Mouse (Mus musculus) cerebellum, adult 18-20 months (tissue): ENCODE results near the gene Mrpl22.
"Not testable (repeated sequence)": the region's sequence is repeated elsewhere in the genome, so short reads cannot be mapped to it uniquely, and the experiment has no call there.

Experiments used
- DNase-seq, 2 experiments: peaks; one replicate each; pipeline ENCODE4 v3.0.0; 2021

Gene Mrpl22

DNA sequence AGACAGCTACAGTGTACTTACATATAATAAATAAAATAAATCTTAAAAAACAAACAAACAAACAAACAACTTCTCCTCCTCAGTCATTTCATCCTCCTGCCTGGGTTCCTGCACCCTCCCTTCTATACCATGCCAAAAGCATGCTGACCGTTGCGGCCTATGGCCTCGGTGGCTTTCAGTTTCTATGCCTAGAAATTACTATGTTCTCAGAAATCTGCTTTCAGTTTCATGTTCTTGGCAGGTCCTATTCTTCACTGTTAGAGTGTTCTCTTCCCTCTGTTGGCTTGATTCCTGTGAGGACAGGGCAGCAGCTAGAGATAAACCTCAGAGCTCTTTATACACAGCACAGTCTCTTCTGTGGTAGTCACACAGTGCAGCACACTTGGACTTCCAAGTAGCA, 12.1 kb downstream of the Mrpl22 start:
- no peak for DNase-seq

DNA sequence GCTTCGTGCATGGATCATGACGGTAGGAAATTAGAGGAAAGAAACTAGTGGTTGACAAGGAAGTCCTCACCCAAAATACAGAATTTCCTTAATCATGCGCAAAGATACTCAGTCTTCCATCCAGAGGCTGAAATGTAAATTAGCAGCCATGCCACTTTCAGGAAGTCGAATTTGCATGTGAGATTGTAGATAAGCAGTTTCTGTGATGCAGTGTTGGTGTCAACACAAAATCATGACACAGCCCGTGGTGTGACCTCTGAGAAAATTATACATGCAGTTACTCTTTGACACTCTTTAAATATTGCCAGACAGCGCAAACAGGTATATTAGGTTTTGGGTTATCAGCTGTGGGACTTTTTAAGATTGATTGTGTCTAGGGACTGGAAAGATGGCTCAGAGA, 18.2 kb downstream of the Mrpl22 start:
- no peak for DNase-seq

DNA sequence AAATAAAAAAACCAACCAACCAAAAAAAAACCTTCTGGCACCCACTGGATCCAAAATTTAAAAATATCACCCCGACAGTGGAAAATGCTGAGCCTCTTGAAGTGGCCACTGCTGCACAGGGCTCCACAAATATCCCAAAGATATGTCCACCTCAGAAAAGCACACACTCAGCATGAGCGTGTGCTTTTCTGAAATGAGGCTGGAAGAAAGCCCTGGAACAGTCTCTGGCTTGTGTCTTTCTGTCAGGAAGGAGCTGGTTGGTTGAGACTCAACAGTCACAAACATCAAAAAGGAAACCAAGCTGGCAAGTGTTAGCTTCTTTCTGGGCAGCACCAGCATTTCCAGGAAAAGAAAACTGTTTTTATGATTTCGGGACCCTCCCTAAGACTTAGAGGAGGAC, 21.9 kb downstream of the Mrpl22 start:
- peak; percentile 18 to 28 for DNase-seq

DNA sequence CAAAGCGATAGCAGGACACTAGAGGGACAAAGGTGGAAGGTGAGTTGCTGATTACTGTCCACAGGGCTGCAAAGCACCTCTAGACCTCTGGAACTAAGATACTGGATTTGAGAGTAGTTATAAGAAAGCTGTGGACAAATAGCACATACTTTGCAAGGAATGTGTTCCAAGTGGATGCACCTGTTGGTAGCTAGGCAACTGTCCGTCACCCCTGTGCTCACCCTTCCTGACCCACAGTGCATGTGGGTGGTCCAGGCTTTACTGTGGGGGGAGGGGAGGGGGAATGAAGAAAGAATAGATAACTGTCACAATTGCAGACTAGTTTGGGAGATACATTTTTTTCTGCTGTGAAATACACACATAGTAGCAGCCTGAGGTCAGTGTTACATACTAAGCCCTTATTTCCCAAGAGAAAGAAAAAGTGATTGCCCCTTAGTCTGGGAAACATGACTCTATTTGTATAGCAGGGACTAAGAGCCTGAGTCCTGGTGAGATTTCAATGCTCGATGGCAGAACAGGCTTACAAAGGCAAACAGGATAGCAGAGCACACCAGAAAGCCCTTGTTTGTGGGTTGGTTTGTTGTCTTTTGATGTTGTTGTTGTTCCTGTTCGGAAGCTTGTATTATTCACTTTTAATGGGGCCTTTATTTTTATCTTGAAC, 22.5 kb downstream of the Mrpl22 start:
- no peak for DNase-seq

DNA sequence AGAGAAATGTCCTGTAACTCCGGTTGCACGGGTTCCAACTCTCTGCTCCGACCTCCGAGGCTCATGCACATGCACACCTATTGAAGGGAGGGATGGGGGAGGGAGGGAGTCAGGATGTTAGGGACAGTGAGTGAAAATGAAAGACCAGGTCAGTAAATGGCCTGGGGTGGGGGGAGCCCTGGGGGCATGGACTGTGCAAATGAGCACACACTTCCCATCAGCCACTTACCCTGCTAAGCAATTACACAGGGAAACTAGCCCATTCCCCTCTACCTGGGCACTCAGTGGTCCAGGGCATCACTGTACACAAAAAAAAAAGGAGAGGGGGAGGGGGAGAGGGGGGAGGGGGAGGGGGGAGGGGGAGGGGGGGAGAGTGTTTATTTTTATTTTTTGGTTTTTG, 27.2 kb downstream of the Mrpl22 start:
- DNase-seq: no peak

DNA sequence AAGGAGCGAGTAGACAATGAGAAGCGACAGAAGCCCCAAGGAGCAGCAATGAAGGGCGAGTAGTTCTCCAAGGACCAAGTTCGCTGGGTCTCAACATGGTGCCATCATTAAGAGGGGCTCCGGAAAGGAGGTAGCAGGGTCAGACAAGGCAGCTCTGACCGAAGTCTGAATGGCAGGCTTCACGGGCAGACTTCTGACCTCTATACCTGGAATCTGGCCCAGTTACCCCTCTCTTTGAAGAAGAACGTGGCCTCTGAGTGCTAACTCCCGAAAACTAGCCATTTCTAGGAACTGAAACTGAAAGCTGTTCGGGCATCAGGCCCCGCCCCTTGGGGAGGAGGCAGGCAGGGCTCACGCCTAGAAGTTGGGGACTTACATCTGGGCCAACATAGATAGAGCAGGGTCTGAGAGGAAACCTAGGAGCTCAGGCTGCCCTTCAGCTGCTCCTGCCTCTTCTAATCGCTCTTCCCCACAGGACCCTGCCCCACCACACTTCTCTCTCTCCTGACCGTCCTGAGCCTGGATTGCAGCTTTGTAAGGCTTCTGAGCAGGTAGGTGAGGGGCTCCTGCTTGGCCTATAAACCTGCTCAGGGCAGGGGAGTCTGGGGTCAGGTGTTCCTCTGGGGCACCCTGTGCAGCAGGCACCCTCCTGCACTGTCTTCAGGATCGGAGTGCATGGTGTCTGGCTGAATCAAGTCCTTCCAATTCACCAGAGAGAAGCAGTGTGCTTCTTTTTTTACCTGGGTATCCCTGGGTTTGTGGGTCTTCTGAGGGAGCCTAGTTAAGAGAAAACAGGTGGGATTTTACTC, 28.0 kb downstream of the Mrpl22 start, which contains the start of the genes Igtp and Irgm2:
TSS of gene Igtp (plus strand) at position 328 of the 809 bp plus-strand sequence.
TSS of gene Irgm2 (plus strand) at position 390 of the 809 bp plus-strand sequence.
- peak; percentile 35 to 42 for DNase-seq

DNA sequence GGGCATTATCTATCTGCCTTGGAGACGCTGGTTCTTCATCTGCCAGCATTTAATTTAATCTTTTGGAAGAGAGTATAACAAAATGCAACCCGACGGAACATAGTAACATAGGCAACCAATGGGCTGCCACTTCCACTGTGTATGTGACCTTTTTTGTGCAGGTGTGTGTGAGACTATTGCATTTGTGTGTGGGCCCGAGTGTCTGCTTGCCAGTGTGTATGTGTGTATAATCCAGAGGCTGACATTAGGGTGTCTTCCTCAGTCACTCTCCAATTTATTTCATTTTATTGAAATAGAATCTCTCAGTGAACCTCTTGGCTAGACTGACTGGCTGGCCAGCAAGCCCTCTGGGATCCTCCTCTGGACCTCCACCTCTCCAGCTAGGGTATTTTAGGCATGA, 28.8 kb downstream of the Mrpl22 start:
- DNase-seq: no peak

DNA sequence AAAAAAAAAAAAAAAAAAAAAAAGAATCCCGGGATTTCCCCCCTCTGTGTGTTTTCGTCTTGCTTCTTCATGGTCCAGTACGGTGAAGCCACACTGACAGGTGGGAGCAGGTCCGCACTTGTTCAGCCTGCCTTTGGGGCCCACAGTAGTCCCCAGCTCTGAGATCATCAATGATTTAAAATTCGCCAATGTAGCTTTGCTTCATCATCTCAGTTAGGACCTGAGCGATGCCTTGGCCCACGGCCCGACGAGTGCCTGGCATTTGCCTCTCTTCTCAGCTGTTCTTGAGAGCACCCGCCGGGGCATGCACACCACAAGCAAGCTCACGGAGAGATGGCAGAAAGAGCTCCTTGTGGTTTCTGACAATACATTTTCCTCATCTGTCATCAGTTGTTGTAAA, 29.6 kb downstream of the Mrpl22 start:
- peak in 1 of 2 experiments; percentile 18 for DNase-seq

DNA sequence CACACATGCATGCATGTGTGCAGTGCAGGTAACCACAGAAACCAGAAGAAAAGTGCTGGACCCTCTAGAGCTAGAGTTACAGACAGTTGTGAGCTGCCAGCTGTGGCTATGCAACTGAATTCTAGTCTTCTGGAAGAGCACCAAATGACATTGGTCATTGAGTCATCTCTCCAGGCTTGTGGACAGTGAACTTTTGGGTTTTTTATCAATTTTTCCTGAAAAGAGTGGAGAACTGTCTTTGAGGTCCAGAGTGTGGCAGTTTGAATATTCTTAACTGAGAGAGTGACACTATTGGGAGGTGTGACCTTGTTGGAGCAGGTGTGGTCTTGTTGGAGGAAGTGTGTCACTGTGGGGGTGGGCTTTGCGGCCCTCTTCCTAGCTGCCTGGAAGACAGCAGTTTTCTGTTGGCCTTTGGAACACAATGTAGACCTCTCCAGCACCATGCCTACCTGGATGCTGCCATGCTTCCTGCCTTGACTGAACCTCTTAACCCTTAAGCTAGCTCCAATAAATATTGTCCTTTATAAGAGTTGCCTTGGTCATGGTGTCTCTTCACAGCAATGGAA, 38.9 kb downstream of the Mrpl22 start:
- DNase-seq: no peak

DNA sequence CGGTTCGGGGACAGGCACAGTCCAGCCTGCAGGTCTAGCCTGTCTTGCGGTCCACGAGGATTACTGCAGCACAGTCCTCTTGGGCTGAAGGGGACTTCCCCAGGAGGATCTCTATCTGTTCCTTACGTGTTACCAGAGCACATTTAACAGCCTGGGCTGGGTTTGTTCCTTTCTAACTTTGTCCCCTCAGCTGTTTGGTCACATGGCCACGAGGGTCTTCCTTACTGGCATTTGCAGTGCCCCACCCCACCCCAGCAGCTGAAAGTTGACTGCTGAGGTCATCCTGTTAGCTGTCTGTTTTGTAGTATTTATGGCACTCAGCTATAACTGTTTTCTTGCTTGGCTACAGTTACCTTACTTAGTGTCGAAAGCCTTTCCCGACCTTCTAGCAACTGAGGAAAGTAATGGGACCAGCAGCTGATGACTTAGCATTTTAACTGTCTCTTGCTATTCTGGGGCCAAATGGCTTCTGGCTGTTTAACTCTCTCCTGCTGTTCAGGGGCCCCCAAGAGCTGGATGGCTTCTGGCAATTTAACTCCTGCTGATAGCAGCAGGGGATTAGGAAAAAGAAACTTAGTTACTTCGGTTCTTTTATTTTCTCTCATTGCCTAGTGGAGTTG, 39.7 kb downstream of the Mrpl22 start:
- DNase-seq: no peak

DNA sequence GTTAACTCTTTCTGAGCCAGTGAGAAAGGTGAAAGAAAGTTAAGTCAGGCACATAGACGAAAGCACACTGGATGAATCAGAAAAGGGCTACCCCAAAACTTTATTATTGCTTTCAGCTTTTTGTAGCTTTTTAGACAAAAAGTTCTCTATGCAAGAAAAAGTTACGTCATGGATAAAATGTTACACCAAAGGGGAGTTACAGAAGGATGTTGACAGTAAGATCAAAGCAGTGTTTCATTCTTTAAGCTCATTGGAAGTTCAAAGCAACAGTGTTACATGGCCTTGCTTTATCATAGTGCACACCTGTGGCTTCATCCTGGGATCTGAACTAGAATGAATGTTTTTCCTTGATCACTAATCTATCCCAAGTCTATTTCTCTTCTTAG, 40.2 kb downstream of the Mrpl22 start:
- no peak for DNase-seq

DNA sequence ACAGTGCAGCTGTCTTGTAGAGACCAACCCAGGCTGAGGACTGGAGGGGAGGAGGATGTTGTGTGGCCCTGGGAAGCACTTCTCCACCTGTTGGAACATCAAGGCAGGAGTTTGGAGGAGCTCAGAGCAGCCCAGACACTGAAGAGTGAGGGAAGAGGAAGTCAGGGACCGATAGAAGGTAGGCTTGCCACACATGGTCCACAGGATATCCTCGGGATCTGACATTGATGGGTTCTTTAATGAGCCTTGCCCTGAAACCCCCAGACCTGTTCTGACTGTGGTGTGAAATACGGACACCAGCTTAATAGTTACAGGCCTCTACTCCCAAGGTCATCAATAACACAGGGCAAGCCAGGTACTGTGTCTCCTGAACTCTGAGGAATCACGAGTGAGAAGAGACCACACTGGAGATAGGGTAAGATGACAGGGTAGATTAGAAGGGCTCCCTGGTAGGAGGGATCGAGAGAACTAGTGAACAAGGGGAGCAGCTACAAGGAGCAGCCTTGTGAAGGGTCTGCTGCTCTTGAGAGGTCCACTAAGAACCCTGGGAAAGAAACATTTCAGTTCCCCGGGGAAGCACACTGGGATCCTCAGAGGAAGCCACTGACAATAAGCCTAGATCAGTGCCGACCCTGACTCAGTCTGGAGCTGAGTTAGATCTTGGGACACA, 42.3 kb downstream of the Mrpl22 start:
- DNase-seq: no peak

DNA sequence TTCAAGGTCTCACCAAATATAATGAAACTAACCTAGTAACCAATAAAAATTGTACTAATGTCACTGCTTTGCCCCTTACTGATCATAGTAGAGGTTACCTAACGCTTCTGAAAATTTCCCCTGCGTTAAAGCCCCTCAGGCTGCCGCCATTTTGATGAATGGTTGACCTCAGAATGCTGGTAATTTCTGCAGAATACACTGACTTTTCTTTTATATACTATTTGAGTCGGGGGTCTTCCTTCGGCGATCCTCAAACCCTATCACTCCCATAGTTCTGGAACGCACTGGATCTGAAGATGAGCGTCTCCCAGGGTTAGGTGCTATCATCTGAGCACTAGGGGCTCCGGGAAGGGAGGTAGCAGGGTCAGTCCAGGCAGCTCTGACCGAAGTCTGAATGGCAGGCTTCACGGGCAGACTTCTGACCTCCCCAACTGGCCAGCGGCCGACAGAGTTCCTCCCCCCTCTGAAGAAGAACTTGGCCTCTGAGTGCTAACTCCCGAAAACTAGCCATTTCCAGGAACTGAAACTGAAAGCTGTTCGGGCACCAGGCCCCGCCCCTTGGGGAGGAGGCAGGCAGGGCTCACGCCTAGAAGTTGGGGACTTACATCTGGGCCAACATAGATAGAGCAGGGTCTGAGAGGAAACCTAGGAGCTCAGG, 43.1 kb downstream of the Mrpl22 start:
- peak in 1 of 2 experiments; percentile 15 for DNase-seq

DNA sequence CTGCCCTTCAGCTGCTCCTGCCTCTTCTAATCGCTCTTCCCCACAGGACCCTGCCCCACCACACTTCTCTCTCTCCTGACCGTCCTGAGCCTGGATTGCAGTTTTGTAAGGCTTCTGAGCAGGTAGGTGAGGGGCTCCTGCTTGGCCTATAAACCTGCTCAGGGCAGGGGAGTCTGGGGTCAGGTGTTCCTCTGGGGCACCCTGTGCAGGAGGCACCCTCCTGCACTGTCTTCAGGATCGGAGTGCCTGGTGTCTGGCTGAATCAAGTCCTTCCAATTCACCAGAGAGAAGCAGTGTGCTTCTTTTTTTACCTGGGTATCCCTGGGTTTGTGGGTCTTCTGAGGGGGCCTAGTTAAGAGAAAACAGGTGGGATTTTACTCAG, 43.6 kb downstream of the Mrpl22 start:
- DNase-seq: not testable (repeated sequence)

DNA sequence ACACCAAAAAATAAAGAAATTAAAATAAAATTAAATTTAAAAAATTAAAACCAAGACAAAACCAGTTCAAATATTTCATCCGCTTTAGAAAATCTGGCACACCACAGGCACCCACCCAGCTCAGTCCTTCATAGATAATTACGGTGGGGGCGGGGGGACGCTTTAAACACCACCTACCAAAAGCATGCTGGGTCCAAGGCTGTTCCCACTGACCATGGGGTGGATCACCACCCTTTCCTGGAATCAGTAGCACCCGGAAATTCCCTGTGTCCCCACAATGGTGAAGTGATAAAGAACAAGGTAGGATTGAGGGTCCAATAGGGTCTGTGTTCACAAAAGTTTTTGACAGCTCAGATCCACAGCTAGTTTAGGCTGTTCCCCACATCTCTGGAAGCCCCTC, 44.4 kb downstream of the Mrpl22 start:
- DNase-seq: no peak

DNA sequence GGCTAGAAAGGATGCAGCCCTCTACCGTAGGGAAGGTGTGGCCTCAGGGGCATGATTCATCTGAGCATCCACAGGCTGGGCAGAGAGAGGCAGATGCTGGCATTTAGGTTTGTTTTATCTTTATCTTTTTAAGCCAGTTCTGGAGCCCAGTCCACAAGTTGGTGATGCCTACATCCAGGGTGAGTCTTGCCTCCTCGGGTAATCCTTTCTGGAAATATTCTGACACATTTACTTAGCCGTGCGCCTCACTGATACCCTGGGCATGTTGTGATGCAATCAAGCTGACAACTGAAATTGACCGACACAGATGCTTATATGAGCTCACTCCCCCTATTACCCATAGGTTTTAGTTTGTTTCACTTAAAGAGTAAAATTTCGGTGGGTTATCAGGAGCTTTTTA, 45.4 kb downstream of the Mrpl22 start:
- DNase-seq: no peak

DNA sequence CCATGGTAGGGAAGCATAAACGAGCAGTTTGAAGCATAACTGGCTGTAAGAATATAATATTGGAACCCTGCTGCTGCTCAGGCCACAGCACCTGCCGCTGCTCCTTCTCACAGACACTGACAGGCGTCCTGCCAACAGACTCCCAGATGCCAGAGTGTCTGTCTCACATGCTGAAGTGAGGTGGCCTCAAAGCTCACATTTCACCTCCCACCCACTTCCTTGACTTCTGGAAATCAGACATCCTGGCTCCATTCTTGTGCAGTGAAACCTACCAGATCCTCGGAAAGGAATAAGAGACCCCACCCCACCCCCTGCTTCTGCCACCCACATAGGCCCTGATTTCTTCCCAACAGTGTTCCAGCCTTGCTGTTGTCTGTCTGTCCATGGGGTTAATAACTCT, 52.3 kb downstream of the Mrpl22 start:
- peak in 1 of 2 experiments; percentile 10 for DNase-seq

DNA sequence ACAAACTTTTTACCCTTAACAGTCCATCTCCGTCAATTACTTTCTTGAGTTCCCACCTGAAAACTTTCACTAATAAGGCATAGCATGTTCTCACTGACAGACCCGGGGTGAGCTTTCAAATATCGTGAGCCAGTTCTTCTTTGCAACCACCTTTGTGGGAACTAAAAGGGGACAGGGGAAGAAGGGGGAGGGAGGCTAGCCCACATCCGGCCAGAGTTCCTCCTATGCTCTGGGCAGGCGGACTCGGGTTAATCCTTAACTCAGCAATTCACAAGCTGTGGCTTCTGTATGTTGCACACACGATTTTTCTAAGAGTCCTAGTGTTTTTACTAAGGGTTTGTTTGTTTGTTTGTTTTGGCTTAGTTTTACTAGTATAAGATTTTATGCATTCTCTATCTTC, 52.9 kb downstream of the Mrpl22 start:
- no peak for DNase-seq

DNA sequence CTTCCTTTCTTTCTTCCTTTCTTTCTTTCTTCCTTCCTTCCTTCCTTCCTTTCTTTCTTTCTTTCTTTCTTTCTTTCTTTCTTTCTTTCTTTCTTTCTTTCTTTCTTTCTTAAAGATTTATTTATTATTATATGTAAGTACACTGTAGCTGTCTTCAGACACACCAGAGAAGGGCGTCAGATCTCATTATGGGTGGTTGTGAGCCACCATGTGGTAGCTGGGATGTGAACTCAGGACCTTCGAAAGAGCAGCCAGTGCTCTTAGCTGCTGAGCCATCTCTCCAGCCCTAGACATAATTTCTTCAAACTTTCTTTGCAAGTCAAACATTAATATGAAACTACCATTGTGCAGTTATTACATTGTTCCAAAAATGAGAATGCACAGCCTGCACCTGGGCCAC, 53.4 kb downstream of the Mrpl22 start:
- not testable (repeated sequence) for DNase-seq

DNA sequence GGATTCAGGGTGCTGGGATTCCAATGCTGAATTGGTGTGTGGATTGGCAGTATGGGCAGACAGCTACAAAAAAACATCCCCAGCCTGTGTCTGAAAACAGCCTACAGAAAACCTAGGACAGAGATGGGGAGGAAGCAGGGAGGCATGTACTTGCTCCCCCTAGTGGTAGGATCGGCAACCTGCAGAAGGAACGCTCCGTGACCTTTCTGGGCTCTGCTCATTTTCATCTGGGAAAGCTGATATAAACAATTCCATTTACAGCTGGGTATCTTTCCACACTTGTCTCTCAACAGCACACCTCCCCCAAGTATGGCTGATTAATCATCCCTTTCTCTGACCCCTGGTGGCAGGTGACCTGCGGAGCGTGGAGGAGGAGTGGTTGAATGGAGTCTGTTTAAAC, 54.2 kb downstream of the Mrpl22 start:
- peak; percentile 57 to 73 for DNase-seq

DNA sequence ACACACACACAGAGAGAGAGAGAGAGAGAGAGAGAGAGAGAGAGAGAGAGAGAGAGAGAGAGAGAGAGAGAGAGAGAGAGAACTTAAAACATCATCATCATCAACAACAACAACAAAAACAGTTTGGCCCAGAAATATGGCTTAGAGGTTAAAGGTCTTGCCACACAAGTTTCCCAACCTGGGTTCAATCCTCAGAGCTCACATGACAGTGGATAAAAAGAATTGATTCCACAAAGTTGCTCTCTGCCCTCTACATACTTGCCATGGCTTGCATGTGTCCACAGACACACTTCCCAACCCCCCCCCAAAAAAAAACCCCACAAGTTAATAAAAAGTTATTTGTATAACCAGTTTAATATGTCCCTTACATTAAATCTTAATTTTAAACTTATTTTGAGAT, 55.0 kb downstream of the Mrpl22 start:
- DNase-seq: no peak

DNA sequence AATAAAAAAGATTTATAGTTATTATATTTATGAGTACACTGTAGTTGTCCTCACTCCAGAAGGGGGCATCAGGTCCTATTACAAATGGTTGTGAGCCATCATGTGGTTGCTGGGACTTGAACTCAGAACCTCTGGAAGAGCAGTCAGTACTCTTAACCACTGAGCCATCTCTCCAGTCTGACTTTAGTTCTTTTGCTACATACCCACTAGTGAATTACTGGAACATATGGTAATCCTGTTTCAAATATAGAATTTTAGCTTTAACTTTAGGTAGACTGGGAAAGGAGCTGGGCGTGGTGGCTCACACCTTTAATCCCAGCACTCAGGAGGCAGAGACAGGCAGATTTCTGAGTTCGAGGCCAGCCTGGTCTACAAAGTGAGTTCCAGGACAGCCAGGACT, 56.6 kb downstream of the Mrpl22 start:
- not testable (repeated sequence) for DNase-seq
